Mouse (Mus musculus): ENCODE measurements around the gene Xpot. TPM values are rescaled to one million over a fixed set of nuclear protein-coding genes. Genes with fewer than 3 reads are reported as not detected.

Xpot gene
- polyA plus RNA-seq, 1 experiment from 2014 or later: 24.1 TPM

DNA sequence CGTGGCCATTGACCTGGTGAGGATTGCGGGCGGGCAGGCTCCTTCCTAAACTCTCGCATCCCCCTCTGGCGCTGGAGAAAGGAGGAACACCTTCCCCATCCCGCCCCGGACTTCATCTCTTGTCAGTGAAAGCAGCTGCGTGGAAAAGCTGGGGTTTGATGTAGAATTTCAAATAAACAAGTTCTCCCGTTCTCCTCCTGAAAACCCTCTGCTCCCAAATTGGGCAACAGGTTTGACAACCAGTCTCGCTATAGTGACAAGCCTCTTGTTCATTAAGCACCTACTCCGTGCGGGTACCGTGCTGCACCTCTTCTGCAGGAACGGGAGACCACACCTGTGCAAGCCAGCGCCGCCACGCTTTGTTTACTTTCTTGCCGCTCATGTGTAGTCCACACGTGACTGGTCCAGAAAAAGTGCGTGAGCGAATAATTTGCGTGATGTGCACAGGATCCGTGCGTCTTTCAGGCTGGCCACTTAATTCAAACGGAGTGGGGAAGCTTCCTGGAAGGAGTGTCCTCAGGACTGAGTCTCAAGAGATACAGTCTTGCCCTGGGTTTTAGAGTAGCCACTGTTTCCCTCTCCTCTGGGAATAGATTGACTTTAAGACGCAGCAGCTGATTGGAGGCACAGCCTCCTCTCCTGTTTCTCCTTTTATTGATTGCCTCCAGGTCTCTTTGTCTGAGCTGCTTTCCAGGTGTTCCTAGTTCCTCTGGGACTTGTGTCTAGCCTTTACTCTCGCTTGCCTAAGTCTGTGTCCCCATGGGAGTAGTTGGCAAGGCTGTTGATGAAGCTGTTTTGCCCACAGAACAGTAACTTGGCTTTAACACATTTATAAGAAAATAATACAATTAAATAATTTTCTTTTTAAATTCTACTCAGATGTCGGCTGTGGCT is 16.2 kb upstream of the Xpot start:
- no peaks in the 10 kb centered on the region; the same call in 1 of the 2 replicates for H3K4me1 ChIP-seq (ENCODE audit: control insufficient read depth, low read depth, low read length)
- WGBS (ENCODE audit: insufficient replicate concordance): 5% methylated on average over 28 of the region's 28 CpGs
- H3K9ac ChIP-seq (ENCODE audit: low read depth, low read length): no peak overlapping the region; the same call in 1 of the 2 replicates
- H3K36me3 ChIP-seq (ENCODE audit: control insufficient read depth, insufficient read depth): no peaks in the 10 kb centered on the region
- no peak; the same call in 1 of the 2 replicates for ATAC-seq (ENCODE audit: low read depth)
- peak overlapping the region; percentile 56 for H3K4me3 ChIP-seq (ENCODE audit: low read depth, low read length)
- peak overlapping the region; percentile 72 for H3K4me2 ChIP-seq (ENCODE audit: low read depth, low read length)
- H3K27me3 ChIP-seq (ENCODE audit: control insufficient read depth, insufficient read depth, low read depth, low read length): peaks cover 37% of the 10 kb centered on the region
- no peaks in the 10 kb centered on the region for H3K9me3 ChIP-seq (replicated peaks; ENCODE audit: control insufficient read depth, low read length)
- H3K27ac ChIP-seq (ENCODE audit: low read length): no peak overlapping the region

DNA sequence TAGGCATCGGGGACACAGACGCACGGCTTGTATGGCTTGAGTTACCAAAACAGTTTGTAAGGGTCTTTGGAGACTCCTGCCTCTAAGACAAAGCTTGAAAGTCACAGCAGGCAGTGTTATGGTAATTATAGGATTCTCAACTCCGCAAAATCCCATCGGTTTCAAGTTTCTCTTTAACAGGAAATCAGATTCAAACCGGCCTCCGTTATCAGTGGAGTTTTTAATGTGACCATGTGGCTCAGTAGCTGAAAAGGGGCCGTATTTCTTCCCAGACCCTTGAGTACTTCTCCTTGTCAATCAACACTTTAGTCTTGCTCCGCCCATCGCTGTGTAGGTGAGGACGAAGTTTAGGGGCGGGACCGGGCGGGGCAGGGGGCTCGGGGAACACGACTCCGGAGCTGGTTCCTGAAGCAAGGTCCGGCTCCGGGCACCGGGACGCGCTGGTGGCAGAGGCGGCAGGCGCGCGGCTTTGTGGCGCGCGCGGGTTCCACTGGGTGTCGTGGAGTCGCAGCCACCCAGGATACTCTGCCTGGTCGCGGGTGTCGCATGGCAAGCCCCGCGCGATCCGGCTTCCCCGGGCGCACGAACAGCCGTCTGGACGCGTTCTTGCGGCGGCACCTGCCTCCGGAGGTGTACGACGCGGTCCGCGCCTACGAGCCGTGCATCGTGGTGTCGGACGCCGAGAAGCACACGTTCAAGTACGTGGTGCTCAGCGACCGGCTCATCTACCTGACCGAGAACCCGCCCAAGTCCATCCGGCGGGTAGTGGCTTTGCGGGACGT is 15.3 kb upstream of the Xpot start, which contains the start of gene D930020B18Rik:
TSS of gene D930020B18Rik (plus strand) at position 317 of the 782 bp plus-strand sequence.
- Histone ChIP-seq H3K27me3 (ENCODE audit: control insufficient read depth, insufficient read depth, low read depth, low read length) (peaks cover 37% of the 10 kb centered on the region), H3K4me2 (ENCODE audit: low read depth, low read length) (peak within 1 kb of the TSS; percentile 72), H3K27ac (ENCODE audit: low read length) (no peak within 1 kb of the TSS), H3K9me3 (replicated peaks; ENCODE audit: control insufficient read depth, low read length) (no peaks in the 10 kb centered on the region), H3K9ac (ENCODE audit: low read depth, low read length) (peak within 1 kb of the TSS; percentile 22; the same call in 1 of the 2 replicates), H3K4me3 (ENCODE audit: low read depth, low read length) (peak within 1 kb of the TSS; percentile 56), H3K36me3 (ENCODE audit: control insufficient read depth, insufficient read depth) (no peaks in the 10 kb centered on the region), H3K4me1 (ENCODE audit: control insufficient read depth, low read depth, low read length) (no peaks in the 10 kb centered on the region; the same call in 1 of the 2 replicates)
- WGBS (ENCODE audit: insufficient replicate concordance): under 1% methylated on average over 69 of the region's 69 CpGs
- peak; percentile 9; the same call in 1 of the 2 replicates for ATAC-seq (ENCODE audit: low read depth)

DNA sequence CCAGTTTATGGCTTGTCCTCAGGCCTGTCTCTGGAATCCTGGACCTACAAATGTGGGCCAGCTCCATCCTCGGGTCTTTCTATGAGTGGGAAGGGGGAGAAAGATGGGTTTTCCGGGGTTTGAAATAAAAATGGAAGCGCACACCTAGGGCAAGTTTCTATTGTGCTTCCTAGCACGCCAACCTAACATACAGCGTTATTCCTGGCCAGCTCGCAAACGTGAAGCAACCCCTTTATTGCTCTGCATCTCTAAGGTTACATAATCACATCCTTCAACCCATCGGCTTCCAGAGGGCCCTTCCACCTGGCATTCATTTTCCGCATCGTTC is 14.8 kb upstream of the Xpot start:
- Histone ChIP-seq H3K4me1 (ENCODE audit: control insufficient read depth, low read depth, low read length) (no peaks in the 10 kb centered on the region; the same call in 1 of the 2 replicates), H3K4me2 (ENCODE audit: low read depth, low read length) (peak overlapping the region; percentile 72), H3K27ac (ENCODE audit: low read length) (no peak overlapping the region), H3K9me3 (replicated peaks; ENCODE audit: control insufficient read depth, low read length) (no peaks in the 10 kb centered on the region), H3K9ac (ENCODE audit: low read depth, low read length) (no peak overlapping the region), H3K4me3 (ENCODE audit: low read depth, low read length) (peak overlapping the region; percentile 56), H3K27me3 (ENCODE audit: control insufficient read depth, insufficient read depth, low read depth, low read length) (peaks cover 37% of the 10 kb centered on the region), H3K36me3 (ENCODE audit: control insufficient read depth, insufficient read depth) (no peaks in the 10 kb centered on the region)
- no peak for ATAC-seq (ENCODE audit: low read depth)
- WGBS (ENCODE audit: insufficient replicate concordance): 21% methylated on average over 10 of the region's 10 CpGs

DNA sequence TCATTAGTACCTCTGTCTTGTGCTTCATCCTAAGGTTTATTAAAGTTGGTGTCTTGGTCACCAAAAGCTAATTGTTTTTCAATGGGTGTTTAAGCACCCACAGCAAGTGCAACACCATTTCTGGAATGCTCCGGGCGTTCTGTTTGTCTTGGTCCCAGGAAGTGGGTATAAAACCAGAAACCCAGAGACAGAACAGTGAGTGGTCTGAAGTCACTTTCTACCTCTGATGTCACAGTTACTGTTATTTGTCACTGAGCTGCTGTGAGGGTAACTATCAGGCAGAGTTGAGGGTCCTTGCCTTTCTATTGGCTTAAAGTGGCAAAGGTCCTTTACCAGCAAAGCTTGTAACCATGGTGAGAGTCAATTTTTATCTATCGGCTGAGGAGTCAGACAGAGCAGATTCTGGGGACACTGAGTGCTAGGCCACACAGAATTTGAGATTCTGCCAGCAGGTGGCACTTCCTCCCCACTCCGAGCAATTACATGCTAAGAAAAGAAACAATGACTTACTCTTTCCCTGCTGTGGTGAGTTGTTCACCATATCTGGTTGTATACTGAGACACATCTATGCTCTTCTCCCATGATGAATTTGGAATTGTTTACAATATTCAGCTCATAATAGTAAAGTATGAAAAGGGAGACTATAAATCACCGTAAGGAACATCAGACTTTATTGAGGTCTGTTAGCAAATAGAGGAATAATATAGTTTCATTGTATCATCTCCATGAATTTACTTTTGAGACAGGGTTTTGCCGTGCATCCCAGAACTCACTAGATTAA is 14.2 kb upstream of the Xpot start:
- Histone ChIP-seq H3K27ac (ENCODE audit: low read length) (no peak overlapping the region), H3K9me3 (replicated peaks; ENCODE audit: control insufficient read depth, low read length) (no peaks in the 10 kb centered on the region), H3K27me3 (ENCODE audit: control insufficient read depth, insufficient read depth, low read depth, low read length) (peaks cover 37% of the 10 kb centered on the region), H3K4me3 (ENCODE audit: low read depth, low read length) (no peak overlapping the region), H3K4me1 (ENCODE audit: control insufficient read depth, low read depth, low read length) (no peaks in the 10 kb centered on the region; the same call in 1 of the 2 replicates), H3K4me2 (ENCODE audit: low read depth, low read length) (peak overlapping the region; percentile 72; the same call in 1 of the 2 replicates), H3K36me3 (ENCODE audit: control insufficient read depth, insufficient read depth) (no peaks in the 10 kb centered on the region), H3K9ac (ENCODE audit: low read depth, low read length) (no peak overlapping the region)
- 37% methylated on average over 6 of the region's 6 CpGs for WGBS (ENCODE audit: insufficient replicate concordance)
- no peak for ATAC-seq (ENCODE audit: low read depth)

- no peak for ATAC-seq (ENCODE audit: low read depth)
- H3K4me2 ChIP-seq (ENCODE audit: low read depth, low read length): no peak overlapping the region
- H3K4me1 ChIP-seq (ENCODE audit: control insufficient read depth, low read depth, low read length): no peaks in the 10 kb centered on the region; the same call in 1 of the 2 replicates
- H3K4me3 ChIP-seq (ENCODE audit: low read depth, low read length): no peak overlapping the region
- no peak overlapping the region for H3K27ac ChIP-seq (ENCODE audit: low read length)
- 65% methylated on average over 5 of the region's 5 CpGs for WGBS (ENCODE audit: insufficient replicate concordance)
- H3K36me3 ChIP-seq (ENCODE audit: control insufficient read depth, insufficient read depth): no peaks in the 10 kb centered on the region
- peaks cover 37% of the 10 kb centered on the region for H3K27me3 ChIP-seq (ENCODE audit: control insufficient read depth, insufficient read depth, low read depth, low read length)
- no peaks in the 10 kb centered on the region for H3K9me3 ChIP-seq (replicated peaks; ENCODE audit: control insufficient read depth, low read length)
- H3K9ac ChIP-seq (ENCODE audit: low read depth, low read length): no peak overlapping the region
Observed at GRCm38 (mm10) chr10:121639573-121639972, 13.4 kb upstream of the Xpot start.

GRCm38 (mm10) chr10:121636276-121636675 is 10.1 kb upstream of the Xpot start:
- WGBS (ENCODE audit: insufficient replicate concordance): 62% methylated on average over 6 of the region's 6 CpGs
- Histone ChIP-seq H3K36me3 (ENCODE audit: control insufficient read depth, insufficient read depth) (no peaks in the 10 kb centered on the region), H3K9me3 (replicated peaks; ENCODE audit: control insufficient read depth, low read length) (no peaks in the 10 kb centered on the region), H3K27me3 (ENCODE audit: control insufficient read depth, insufficient read depth, low read depth, low read length) (peaks cover 14% of the 10 kb centered on the region), H3K4me1 (ENCODE audit: control insufficient read depth, low read depth, low read length) (no peaks in the 10 kb centered on the region; the same call in 1 of the 2 replicates), H3K4me2 (ENCODE audit: low read depth, low read length) (no peak overlapping the region), H3K9ac (ENCODE audit: low read depth, low read length) (no peak overlapping the region), H3K27ac (ENCODE audit: low read length) (no peak overlapping the region), H3K4me3 (ENCODE audit: low read depth, low read length) (no peak overlapping the region)
- no peak for ATAC-seq (ENCODE audit: low read depth)

- no peaks in the 10 kb centered on the region for H3K9me3 ChIP-seq (replicated peaks; ENCODE audit: control insufficient read depth, low read length)
- H3K4me2 ChIP-seq (ENCODE audit: low read depth, low read length): no peak overlapping the region
- H3K36me3 ChIP-seq (ENCODE audit: control insufficient read depth, insufficient read depth): no peaks in the 10 kb centered on the region
- ATAC-seq (ENCODE audit: low read depth): no peak
- 31% methylated on average over 1 of the region's 1 CpGs for WGBS (ENCODE audit: insufficient replicate concordance)
- H3K27me3 ChIP-seq (ENCODE audit: control insufficient read depth, insufficient read depth, low read depth, low read length): no peaks in the 10 kb centered on the region; the same call in 1 of the 2 replicates
- H3K4me1 ChIP-seq (ENCODE audit: control insufficient read depth, low read depth, low read length): no peaks in the 10 kb centered on the region
- no peak overlapping the region for H3K27ac ChIP-seq (ENCODE audit: low read length)
- H3K9ac ChIP-seq (ENCODE audit: low read depth, low read length): no peak overlapping the region
- no peak overlapping the region for H3K4me3 ChIP-seq (ENCODE audit: low read depth, low read length)
Observed at GRCm38 (mm10) chr10:121634159-121634558, 8.0 kb upstream of the Xpot start.

- Histone ChIP-seq H3K4me1 (ENCODE audit: control insufficient read depth, low read depth, low read length) (peaks cover 19% of the 10 kb centered on the region), H3K9ac (ENCODE audit: low read depth, low read length) (no peak overlapping the region), H3K4me2 (ENCODE audit: low read depth, low read length) (no peak overlapping the region), H3K27ac (ENCODE audit: low read length) (no peak overlapping the region), H3K27me3 (ENCODE audit: control insufficient read depth, insufficient read depth, low read depth, low read length) (no peaks in the 10 kb centered on the region), H3K36me3 (ENCODE audit: control insufficient read depth, insufficient read depth) (no peaks in the 10 kb centered on the region), H3K4me3 (ENCODE audit: low read depth, low read length) (no peak overlapping the region), H3K9me3 (replicated peaks; ENCODE audit: control insufficient read depth, low read length) (no peaks in the 10 kb centered on the region)
- ATAC-seq (ENCODE audit: low read depth): no peak
- WGBS (ENCODE audit: insufficient replicate concordance): 70% methylated on average over 6 of the region's 6 CpGs
Observed at GRCm38 (mm10) chr10:121628561-121629040, 2.5 kb upstream of the Xpot start.

Measured in liver, embryonic 16.5 days (tissue).